Mouse (Mus musculus): ENCODE data around the gene Ly75. TPM values are rescaled to one million over a fixed set of nuclear protein-coding genes. Genes with fewer than 3 reads are reported as not detected.

The Ly75 gene
- total RNA-seq, 2 experiments from 2014 or later, result 5.3 to 6.6 TPM

DNA sequence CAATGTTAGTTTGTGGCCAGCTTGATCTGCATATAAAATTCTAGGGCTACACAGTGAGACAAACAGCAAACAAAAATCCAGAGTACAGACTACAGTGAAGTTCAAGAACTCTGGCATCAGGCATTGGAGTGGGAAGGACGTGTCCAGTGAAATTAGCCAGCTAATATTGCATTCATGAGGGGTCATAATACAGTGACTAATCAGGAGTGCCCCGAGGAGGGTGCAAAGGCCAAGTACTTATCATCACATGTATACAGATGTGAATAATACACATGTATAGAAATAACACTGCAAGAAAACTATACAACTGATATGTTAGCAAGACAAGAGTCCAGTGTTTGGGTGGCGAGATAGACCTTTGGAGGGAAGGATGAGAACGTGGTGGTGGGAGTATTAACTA is 130.3 kb downstream of the Ly75 start:
- DNase-seq (ENCODE audit: low spot score in 2 of 2), result no peak

Other genes starting within 250 kb of the Ly75 start
- 10 to 100 TPM; 59.6 to 61.7 TPM for gene Baz2b, start 173.5 kb downstream of the Ly75 start, total RNA-seq (2021)
- 10 to 100 TPM; 60.8 to 78.5 TPM for gene March7, start 173.4 kb downstream of the Ly75 start, total RNA-seq (2021)
- 10 to 100 TPM in 1 of 2 experiments, 1 to 10 TPM in 1; 9.3 to 11.7 TPM for gene Cd302, start 98.8 kb downstream of the Ly75 start, total RNA-seq (2021)
- under 1 TPM; 0.25 to 0.57 TPM for gene Pla2r1, start 170.0 kb upstream of the Ly75 start, total RNA-seq (2021)

Data from layer of hippocampus, postnatal 14 days (tissue).